Mouse (Mus musculus): ENCODE measurements around the gene Fes.
A peak's percentile ranks its signal among the peaks of the same experiment; 100 is the strongest.

Fes gene

GRCm38 (mm10) chr7:80343270-80344018, 44.3 kb downstream of the Fes start:
- no peak for DNase-seq (ENCODE audit: low spot score in 2 of 2)

DNA sequence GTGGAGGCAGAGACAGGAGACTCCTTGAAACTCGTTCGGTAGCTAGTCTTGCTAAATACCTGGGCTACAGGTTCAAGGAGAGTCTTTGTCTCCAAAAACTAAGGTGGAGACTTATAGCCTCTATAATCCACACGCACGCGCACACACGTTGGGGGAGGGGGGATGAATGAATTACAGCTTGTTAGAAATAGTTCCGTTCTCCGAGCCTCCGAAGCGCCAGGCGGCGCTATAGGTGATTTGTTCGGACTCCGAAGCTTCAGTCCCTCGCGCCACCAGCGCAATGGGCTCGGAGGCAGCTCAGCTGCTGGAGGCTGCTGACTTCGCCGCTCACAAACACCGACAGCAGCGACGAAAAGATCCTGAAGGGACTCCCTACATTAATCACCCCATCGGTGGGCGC, 44.9 kb downstream of the Fes start, which contains the start of gene Hddc3:
Hddc3 (plus strand) TSS at position 247 of the 400 bp plus-strand sequence.
- DNase-seq (ENCODE audit: low spot score in 2 of 2): peak; percentile 94 to 99

GRCm38 (mm10) chr7:80341793-80342192, 46.0 kb downstream of the Fes start:
- no peak for DNase-seq (ENCODE audit: low spot score in 2 of 2)

DNA sequence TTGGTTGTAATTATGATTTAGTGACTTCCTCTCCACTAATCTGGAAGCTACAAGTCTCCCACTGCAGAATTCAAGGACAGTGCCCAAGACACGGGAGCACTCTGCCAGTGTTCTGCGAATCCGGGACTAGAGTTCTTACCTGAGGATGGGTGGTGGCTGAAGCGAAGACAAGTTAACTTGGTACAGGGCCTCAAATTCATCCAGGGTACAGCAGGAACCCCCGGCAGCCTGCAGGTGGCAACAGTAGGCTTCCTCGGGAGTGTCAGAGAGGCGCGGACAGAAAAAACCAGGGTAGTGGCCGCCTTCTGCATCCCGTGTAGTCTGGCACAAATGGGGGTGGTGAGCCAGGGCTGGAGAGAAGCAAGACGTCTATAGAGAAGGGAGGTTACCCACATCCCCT, 47.0 kb downstream of the Fes start, which contains the start of gene Unc45a:
Unc45a (minus strand) TSS at position 213 of the 400 bp plus-strand sequence.
- peak; percentile 52 to 53 for DNase-seq (ENCODE audit: low spot score in 2 of 2)

DNA sequence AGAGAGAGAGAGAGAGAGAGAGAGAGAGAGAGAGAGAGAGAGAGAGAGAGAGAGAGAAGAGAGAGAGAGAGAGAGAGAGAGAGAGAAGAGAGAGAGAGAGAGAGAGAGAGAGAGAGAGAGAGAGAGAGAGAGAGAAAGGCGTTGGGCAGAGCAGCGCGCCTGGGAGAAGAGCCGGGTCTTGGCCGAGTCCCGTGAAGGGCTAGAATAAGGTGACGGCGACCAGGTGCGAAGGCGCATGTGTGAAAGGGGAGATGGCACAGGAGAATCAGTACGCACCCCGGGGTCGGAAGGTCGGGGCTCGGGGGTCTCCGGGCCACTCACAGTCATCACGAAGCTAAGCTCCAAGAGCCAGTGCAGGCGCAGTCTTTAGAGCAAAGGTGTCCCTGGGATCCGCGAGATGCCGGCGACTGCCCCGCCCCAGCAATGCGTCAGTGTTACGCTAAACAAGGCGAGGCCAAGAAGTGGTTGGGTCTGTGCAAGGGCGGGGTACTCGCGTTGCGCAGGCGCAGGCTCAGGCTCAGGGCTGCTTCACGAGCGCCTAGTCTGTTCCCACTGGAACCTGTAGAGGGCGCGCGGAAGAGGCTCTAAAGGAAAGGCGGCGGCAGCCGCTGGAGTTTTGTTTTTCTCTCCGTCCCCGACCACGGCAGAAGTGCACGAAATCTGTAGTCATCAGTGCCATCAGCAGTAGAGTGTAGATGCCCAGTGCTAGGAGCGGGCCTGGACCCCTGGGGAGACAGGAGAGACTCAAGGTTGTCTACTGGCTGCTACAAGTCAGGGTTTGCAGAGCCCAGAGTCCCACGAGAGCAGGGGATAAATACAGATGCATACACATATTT, 47.7 kb downstream of the Fes start:
- DNase-seq (ENCODE audit: low spot score in 2 of 2): peak; percentile 98

- DNase-seq (ENCODE audit: low spot score in 2 of 2): no peak
Measured at GRCm38 (mm10) chr7:80339371-80339770, 48.4 kb downstream of the Fes start.

- DNase-seq (ENCODE audit: low spot score in 2 of 2): no peak
Measured at GRCm38 (mm10) chr7:80336932-80337331, 50.8 kb downstream of the Fes start.

DNA sequence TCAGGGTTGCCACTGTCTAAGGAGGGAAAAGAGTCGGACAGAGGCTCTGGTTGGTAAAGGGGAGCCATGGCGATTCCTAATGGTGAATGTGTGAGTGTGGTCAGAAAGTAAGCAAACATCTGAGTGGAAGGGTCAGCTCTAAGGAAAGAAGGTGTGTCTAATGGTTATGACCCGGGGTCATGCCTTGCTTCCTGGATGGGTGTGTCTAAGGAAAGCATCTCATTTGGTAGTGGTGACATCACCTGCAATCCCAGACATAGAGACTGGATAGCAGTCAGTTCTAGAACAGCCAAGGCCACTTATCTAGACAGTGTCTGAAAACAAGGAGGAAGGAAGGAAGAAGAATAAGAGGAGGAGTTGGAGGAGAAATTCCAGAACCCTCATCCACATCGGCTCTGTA, 52.9 kb downstream of the Fes start:
- no peak for DNase-seq (ENCODE audit: low spot score in 2 of 2)

DNA sequence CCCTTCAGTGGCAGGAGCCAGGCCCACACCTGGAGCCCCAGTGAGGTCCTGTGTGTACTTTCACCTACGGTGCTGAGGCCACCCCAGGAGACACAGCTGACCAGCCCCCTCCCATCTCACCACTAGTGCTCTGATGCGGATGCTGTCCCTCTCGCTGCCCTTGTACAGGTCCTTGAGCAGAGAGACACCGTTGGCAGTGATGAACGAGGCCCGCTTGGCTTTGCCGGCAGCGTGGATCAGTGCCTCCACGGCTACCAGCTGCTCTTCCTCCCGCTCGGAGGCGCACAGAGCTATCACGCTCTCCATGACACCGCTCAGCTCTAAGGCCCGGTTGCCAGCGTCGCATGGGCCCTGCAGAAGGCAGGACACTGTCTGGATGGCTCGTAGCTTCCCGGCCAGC, 56.3 kb downstream of the Fes start:
- DNase-seq (ENCODE audit: low spot score in 2 of 2): no peak

DNA sequence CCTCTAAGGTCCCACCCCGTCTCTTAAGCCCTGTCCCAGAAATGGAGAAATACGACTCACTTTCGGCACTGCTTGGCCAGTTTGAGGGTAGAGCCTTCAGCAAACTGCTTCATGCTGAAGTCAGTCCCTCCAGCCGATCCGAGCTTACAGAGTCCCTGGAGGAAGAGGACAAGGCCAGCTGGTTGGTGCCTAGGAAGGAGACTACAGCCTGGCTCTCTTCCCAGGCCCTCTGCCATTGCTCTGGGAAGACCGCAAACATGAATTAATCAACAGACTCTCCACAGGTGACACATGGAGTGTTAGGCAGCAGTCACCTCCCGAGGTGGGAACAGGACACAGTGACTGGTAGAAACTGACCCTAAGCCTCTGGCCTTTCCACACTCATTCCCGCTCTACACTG, 57.5 kb downstream of the Fes start:
- no peak for DNase-seq (ENCODE audit: low spot score in 2 of 2)

Measured in frontal cortex, postnatal 36 days (tissue).